Mouse (Mus musculus) gonadal fat pad, adult 2 months (tissue): ENCODE data around the gene Lrrc29. TPM values are rescaled to one million over a fixed set of nuclear protein-coding genes. Genes with fewer than 3 reads are reported as not detected.
"Not testable (repeated sequence)": the region's sequence is repeated elsewhere in the genome, so short reads cannot be mapped to it uniquely, and the experiment has no call there.

ENCODE experiments used
- DNase-seq: peaks from one replicate; pipeline ENCODE4 v3.0.0-alpha.2; 2012; ENCODE audit warnings: low read depth
- polyA plus RNA-seq: library from polyadenylated mRNA; depleted of rRNA; stranded (reverse); fragments of >200 nt; gene quantifications from 2 replicates; pipeline ENCODE4 v1.2.3, GENCODE M21; 2012

Gene Lrrc29
- polyA plus RNA-seq, 1 experiment = 11.5 TPM

DNA sequence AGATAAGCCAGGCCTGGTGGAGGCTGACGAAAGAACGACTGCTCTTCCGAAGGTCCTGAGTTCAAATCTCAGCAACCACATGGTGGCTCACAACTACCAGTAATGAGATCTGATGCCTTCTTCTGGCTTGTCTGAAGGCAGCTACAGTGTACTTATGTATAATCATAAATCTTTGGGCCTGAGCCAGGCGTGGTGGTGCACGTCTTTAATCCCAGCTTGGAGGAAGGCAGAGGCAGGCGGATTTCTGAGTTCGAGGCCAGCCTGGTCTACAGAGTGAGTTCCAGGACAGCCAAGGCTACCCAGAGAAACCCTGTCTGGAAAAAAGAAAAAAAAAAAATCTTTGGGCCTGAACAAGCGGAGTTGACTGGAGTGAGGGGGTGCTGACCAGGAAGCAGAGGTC is 34.7 kb downstream of the Lrrc29 start:
- not testable (repeated sequence) for DNase-seq

- no peak for DNase-seq
These were observed 35.3 kb downstream of the Lrrc29 start for GRCm38 (mm10) chr8:105290554-105291314.

DNA sequence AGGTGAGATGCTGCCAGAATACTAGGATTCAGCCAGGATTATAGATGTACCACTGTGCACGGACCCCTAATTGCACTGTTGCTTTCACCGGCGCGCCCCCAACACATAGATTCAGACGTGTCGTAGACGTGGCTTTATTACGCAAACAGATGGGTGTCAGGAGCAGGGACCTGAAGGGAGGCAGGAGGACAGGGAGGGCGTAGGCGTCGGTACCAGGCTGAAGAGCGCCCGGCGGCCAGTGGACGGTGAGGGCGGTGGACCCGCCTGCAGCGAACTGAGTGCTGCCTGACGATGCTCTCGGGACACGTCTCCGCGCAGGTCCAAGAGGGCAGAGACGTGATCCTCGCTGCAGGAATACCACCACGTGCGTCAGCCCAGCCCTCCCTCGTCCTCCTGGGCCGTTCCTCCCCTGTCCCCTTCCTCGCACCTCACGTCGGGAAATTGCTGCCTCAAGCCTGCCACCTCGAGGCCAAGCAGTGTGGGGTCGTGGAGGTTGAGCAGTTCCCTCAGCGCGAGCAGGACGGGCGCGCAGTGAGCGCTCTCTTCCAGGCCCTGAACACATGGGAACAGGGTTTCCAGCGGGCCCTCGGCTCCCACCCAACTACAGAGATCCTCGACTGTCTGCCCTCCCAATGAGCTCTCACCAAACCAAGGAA is 36.1 kb downstream of the Lrrc29 start, which contains the start of gene 4931428F04Rik:
4931428F04Rik (minus strand) TSS at position 60 of the 656 bp plus-strand sequence.
- no peak for DNase-seq

GRCm38 (mm10) chr8:105288958-105289732 is 36.9 kb downstream of the Lrrc29 start:
- DNase-seq = no peak

DNA sequence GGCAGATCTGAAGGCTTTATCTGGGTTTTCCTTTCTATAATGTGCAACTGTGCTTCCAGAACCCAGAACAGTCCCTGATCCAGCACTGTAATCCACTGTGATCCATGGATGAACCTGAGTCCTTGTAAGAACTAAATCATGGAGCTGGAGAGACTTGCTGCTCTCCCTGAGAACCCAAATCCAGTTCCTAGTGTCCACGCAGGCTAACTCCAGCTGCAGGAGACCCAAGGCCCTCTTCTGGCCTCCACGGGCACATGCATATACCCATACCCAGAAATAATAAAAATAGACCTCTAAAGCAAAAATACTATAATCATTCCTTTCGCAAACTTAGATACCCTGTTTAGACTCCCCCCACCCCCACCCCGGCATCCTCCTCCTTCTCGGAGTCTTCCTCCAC is 37.8 kb downstream of the Lrrc29 start:
- no peak for DNase-seq

DNA sequence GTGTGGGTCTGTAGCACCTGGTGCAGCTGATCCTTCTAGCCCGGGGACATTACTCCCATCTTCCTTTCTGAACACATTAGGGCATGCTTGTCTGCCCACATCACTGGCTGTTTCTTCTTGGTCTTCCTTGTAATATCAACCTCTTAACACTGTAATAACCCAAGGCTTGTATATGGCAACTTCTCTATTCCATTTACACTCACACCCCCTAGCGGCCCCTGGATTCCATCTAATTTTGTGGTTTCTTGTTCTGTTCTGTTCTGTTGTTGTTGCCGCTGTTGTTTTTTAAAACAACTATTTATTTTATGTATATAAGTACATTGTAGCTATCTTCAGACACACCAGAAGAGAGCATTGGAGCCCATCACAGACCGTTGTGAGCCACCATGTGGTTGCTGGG is 39.2 kb downstream of the Lrrc29 start:
- DNase-seq = no peak

DNA sequence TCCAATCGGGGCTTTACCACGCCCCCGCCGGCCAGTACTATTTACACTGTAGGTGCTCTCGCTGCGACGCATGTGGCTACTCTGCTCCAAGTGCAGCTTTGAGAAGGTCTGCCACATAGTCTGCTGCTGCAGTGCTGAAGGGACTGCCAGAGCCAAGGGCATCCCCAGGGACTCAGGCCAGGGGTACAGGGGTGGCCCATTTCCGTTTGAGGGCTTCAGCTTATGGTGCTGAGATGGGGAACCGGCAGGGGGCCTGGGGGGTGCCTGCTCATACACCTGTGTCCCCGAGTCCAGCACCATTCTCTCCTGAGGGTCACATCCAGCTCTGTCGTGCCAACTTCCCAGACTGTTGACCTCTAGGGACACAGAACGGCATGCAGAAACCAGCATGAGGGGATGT is 40.6 kb downstream of the Lrrc29 start:
- DNase-seq = no peak

DNA sequence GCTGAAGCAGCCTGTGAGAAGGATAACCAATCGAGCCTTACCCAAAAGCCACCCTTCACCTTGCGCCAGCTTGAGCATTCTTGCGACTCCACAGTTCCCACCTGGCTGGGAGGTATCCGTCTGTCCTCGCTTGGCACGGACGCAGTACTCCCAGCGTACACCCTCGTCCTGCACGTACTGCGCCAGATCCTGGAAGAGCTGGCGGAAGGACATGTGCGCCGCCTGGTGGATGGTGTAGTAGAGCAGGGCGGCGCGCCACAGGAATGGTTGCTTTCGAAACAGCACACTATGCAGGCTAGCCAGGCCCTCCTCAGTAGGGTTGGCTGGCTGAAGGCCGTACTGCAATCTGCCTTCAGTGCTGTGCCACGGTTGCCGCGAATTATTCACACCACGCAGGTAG is 43.0 kb downstream of the Lrrc29 start:
- DNase-seq = no peak

GRCm38 (mm10) chr8:105282239-105282638 is 43.8 kb downstream of the Lrrc29 start:
- no peak for DNase-seq

DNA sequence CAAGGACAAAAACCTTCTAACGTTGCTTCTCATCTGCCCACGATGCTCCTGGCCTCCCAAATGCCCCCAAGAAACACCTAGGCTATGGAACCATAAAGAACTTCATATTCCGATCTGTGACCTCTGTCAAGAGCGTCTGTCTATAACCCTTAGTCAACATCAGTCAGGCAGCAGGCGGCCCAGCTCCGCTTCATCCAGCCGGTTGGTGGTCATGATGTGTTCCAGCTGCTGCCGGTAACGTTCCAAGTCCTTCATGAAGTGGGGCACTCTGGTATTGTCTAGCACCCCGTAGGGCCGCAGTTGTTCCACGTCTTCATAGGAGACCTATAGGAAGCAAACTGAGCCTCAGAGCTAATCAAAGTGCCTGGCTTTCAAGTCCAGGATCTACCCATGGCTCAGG is 44.3 kb downstream of the Lrrc29 start:
- DNase-seq = no peak

DNA sequence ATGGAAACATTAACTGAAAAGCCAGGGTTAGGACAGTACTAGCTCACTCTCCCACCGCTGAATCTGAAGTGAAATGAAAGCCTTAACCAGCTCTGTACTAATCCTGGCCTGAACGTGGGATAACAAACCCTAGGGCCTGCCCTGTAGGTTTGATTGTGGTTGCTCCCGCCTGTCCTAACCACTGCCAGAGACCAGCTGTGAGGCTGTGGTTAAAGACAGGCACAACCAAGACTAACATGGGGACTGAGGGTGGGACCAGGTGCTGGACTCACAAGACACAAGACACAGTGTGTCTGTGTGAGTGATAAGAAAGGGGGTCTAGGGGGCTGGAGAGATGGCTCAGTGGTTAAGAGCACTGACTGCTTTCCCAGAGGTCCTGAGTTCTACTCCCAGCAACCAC is 45.5 kb downstream of the Lrrc29 start:
- no peak for DNase-seq

- DNase-seq = no peak
These were observed 47.2 kb downstream of the Lrrc29 start for GRCm38 (mm10) chr8:105278911-105279334.

DNA sequence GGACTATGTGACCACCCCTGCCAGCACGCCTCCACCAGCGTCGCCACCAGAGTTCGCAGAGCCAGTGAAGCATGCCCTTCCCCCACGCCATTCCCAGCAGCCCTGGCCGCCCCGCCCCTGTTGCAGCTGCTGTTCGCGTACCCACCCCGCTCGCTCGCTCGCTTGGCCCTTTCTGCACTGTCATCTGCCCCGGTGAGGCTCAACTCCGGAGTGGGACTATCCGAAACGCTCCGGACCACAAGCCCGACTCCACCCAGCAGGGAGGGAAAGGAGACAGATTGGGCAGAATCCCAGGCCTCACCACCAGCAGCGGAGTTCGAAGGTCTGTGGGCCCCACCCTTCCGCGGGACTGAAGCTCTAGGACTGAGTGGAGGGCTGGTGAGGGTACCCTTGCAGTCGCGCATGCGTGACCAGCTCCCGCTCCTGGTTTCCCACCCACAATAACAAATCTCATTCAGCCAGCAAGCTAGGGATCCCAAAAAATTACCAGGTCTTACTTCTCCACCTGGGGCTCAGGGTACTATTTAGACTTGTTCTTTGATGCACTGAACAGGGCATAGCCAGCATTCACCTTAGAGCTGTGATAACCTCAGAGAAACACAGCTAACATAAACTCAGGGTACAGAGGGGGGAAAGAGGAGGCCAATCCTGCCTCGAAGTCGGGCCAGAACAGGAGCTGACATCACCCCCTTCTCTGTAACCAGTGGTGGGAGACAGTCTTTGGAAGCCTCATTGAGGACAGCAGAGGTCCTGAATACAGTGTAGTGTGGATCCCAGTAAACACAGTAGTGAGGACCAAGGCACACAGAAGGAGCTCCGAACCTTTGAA is 49.6 kb downstream of the Lrrc29 start:
- DNase-seq = no peak

DNA sequence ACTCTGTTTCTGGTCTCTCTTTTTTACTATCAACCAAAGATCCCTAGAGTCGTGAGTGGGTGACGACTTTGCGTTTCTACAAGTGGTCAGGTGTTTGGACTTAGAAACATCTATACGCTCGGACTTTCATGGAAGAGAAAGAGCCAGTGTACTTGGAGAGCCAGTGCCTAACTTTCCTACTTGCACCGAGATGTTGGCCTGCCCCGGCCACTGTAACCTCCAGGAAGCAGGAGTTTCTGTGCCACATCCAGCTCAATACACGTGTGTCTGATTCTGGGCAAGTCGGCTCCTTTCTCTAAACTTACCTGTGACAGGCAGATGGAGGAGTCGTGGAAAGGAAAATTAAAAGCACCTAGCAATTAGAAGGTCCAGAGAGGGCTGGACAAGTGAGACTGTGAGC is 50.2 kb downstream of the Lrrc29 start, which contains the start of gene Nol3:
Nol3 (plus strand) TSS at position 301 of the 400 bp plus-strand sequence.
- DNase-seq = no peak

GRCm38 (mm10) chr8:105275387-105275786 is 50.7 kb downstream of the Lrrc29 start:
- no peak for DNase-seq

GRCm38 (mm10) chr8:105270916-105271186 is 55.2 kb downstream of the Lrrc29 start:
- DNase-seq = no peak

DNA sequence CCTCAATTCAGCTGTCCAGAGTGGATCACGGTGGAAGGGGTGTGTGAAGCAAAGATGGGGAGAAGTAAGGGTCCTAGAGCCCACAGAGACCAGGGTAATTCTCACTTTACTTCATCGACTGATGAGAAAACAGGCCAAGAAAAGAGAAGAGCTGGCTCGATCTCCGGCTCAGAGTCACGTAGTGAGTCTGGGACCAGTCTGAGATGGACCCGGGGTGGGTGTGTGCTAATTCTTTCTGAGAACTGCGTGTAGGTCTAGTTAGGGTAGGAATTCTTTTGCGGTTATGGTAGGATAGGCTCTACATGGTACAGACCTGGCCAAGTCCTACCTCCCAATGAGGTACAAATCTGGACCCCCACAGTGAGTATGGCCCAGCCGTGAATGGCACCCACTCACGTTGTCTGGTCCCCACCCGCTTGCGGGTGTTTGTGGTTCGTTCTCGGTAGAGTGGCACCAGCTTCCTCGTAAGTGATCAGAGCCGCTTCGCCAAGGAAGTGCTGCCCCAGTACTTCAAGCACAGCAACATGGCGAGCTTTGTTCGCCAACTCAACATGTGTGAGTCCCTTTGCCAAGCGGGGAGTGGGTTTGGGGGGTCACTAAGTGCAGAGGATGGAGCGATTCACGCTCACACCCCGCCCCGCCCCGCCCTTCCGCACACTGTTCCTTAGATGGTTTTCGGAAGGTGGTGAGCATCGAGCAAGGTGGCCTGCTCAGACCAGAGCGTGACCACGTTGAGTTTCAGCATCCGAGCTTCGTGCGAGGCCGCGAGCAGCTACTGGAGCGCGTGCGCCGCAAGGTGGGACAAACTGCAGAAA is 55.8 kb downstream of the Lrrc29 start:
- no peak for DNase-seq

DNA sequence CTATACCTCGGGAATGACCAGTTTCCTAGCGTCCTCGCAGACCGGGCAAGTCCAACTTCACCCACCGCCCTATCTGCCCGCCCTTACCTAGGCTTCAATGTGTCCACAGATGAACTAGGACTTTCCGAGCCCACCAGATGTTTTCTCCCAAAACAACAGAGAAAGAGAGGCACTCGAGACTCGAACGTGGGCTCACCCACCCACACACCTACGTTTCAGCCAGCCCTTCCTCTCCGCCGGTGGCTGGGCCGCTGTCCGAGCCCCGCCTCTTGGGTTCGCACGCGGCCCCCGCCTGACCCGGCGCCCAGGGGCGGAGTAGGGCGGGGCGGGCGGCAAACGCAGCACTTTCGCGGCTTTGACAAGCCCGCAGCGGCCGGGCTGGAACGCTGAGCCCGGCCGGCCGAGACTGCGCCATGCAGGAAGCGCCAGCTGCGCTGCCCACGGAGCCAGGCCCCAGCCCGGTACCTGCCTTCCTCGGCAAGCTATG is 56.6 kb downstream of the Lrrc29 start, which contains the start of gene Hsf4:
Hsf4 (plus strand) TSS at position 341 of the 487 bp plus-strand sequence.
- DNase-seq = no peak

DNA sequence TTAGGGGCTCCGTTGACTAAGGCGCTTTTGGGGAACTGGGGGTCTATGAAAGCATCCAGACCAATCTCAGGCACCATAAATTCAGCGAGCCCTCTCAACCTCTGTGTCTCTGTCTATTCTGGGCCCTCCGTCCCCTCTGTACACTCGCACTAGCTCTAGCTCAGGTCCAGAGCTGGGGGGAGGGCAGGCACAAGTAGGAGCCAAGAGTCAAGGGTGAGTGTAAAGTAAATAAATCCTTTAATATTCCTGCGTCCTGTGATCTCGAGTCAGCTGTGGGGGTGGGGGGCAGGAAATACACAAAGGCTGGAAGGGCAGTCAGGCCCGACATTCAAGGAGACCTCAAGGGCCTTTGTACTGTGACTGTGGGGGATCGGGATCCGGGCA is 57.0 kb downstream of the Lrrc29 start:
- no peak for DNase-seq

GRCm38 (mm10) chr8:105268342-105269074 is 57.6 kb downstream of the Lrrc29 start:
- no peak for DNase-seq
